In the genomic region with DNA sequence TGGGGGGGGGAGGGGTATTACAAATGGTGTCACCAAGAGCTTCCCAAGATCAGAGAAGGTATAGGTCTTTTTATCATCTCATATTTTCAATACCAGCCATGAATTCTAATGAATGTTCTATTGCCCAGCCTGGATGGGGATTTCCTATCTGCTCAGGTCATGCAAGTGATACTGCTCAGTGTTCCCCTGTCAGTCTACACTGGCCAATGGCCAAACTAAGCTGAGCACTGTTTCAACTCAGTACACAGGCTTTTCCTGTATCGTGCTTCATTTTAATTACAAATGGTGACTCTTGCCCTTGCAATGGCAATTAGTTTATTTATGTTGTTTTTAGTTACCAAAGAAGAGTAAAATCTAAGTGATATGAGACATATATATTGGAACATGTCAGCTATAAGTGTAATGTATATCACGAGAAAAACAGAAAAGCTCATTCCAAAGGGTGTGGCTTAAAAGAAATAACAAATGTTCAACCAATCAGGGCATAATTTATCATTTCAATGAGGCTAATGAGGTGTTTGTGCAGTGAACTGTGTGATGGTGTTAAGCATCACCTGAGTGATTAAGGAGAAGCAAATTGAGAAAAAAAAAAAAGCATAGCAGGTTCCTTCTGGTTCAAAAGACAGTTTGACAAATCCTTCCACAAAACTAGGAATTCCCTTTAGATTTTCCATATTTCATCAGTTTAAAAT, we compare ENCODE assay signal across 23 mouse cellular contexts.
A peak's percentile ranks its signal among the peaks of the same experiment; 100 is the strongest.
DNase-seq lines count a peak whose midpoint lies in the region; ATAC-seq and TF ChIP-seq lines count a peak whose summit lies in the region.
"Had no signal": no experiment of that assay in that cellular context is flagged by ENCODE, and none has a peak within 500 bp of the region (broad histone marks: within the 10 kb centered on the region; RNA-seq: fewer than 3 reads in every experiment).

No protein-coding gene starts in this region.

- H3K27ac ChIP-seq in forebrain, embryonic 11.5 days (ENCODE audit: low read depth, low read length): no peak overlapping the region
- no peak overlapping the region for H3K27ac ChIP-seq in forebrain, embryonic 10.5 days
- no peak overlapping the region for H3K27ac ChIP-seq in kidney, embryonic 14.5 days (ENCODE audit: low read depth, low read length)
- no peak overlapping the region for H3K27ac ChIP-seq in midbrain, embryonic 13.5 days
- no peak overlapping the region for H3K27ac ChIP-seq in midbrain, postnatal 0 days (ENCODE audit: low read depth, low read length)
- no peak overlapping the region for H3K27ac ChIP-seq in liver, embryonic 12.5 days
- H3K27ac ChIP-seq: embryonic facial prominence, embryonic 13.5 days; hindbrain, embryonic 13.5 days; layer of hippocampus, adult 2 months; midbrain, embryonic 15.5 days; stomach, embryonic 15.5 days had no signal

- H3K4me3 ChIP-seq in forebrain, embryonic 11.5 days (ENCODE audit: low read depth, low read length): no peak overlapping the region
- H3K4me3 ChIP-seq in forebrain, embryonic 10.5 days: no peak overlapping the region
- H3K4me3 ChIP-seq in kidney, embryonic 14.5 days (ENCODE audit: low read length): no peak overlapping the region
- no peak overlapping the region for H3K4me3 ChIP-seq in midbrain, embryonic 13.5 days (replicated peaks)
- H3K4me3 ChIP-seq in midbrain, postnatal 0 days (ENCODE audit: low read depth, low read length): no peak overlapping the region
- H3K4me3 ChIP-seq in liver, embryonic 12.5 days: no peak overlapping the region
- H3K4me3 ChIP-seq: embryonic facial prominence, embryonic 13.5 days; erythroblast, embryonic 14.5 days; hindbrain, embryonic 13.5 days; layer of hippocampus, adult 2 months; midbrain, embryonic 15.5 days; stomach, embryonic 15.5 days had no signal

- TF ChIP-seq CTCF in midbrain, postnatal 0 days (IDR thresholded peaks at IDR 0.05): no peak

- no peak overlapping the region for H3K4me2 ChIP-seq in forebrain, embryonic 11.5 days (ENCODE audit: low read depth, low read length, severe bottlenecking)
- H3K4me2 ChIP-seq in kidney, embryonic 14.5 days (replicated peaks; ENCODE audit: low read depth, low read length): no peak overlapping the region
- H3K4me2 ChIP-seq in midbrain, embryonic 13.5 days (replicated peaks): no peak overlapping the region
- H3K4me2 ChIP-seq in midbrain, postnatal 0 days (ENCODE audit: low read depth, low read length, poor library complexity, severe bottlenecking): no peak overlapping the region
- H3K4me2 ChIP-seq in liver, embryonic 12.5 days: no peak overlapping the region
- H3K4me2 ChIP-seq: embryonic facial prominence, embryonic 13.5 days; heart, embryonic 11.5 days; hindbrain, embryonic 13.5 days; midbrain, embryonic 15.5 days; stomach, embryonic 15.5 days had no signal

- no peaks in the 10 kb centered on the region for H3K4me1 ChIP-seq in forebrain, embryonic 11.5 days (replicated peaks; ENCODE audit: control insufficient read depth, insufficient read depth, low read length)
- H3K4me1 ChIP-seq in forebrain, embryonic 10.5 days: peaks cover 11% of the 10 kb centered on the region; the same call in 1 of the 2 replicates
- H3K4me1 ChIP-seq in kidney, embryonic 14.5 days (ENCODE audit: control insufficient read depth, insufficient read depth, low read length): no peaks in the 10 kb centered on the region
- no peaks in the 10 kb centered on the region for H3K4me1 ChIP-seq in midbrain, embryonic 13.5 days (replicated peaks)
- no peaks in the 10 kb centered on the region for H3K4me1 ChIP-seq in midbrain, postnatal 0 days (ENCODE audit: insufficient read depth, low read length)
- H3K4me1 ChIP-seq in liver, embryonic 12.5 days: no peaks in the 10 kb centered on the region
- H3K4me1 ChIP-seq: embryonic facial prominence, embryonic 13.5 days; hindbrain, embryonic 13.5 days; midbrain, embryonic 15.5 days; stomach, embryonic 15.5 days had no signal

- H3K27me3 ChIP-seq in forebrain, embryonic 11.5 days (ENCODE audit: control insufficient read depth, insufficient read depth, low read length): no peaks in the 10 kb centered on the region
- H3K27me3 ChIP-seq in forebrain, embryonic 10.5 days (ENCODE audit: poor library complexity, severe bottlenecking): no peaks in the 10 kb centered on the region
- H3K27me3 ChIP-seq in kidney, embryonic 14.5 days (ENCODE audit: control insufficient read depth, insufficient read depth, low read length): no peaks in the 10 kb centered on the region
- no peaks in the 10 kb centered on the region for H3K27me3 ChIP-seq in midbrain, embryonic 13.5 days
- H3K27me3 ChIP-seq in midbrain, postnatal 0 days (ENCODE audit: insufficient read depth, low read length): no peaks in the 10 kb centered on the region
- H3K27me3 ChIP-seq in liver, embryonic 12.5 days (replicated peaks): no peaks in the 10 kb centered on the region
- H3K27me3 ChIP-seq: embryonic facial prominence, embryonic 13.5 days; hindbrain, embryonic 13.5 days; midbrain, embryonic 15.5 days; stomach, embryonic 15.5 days had no signal

- DNase-seq in forebrain, embryonic 11.5 days (ENCODE audit: low spot score): no peak
- DNase-seq in forebrain, embryonic 10.5 days (ENCODE audit: extremely low spot score, low spot score): no peak
- DNase-seq in kidney, postnatal 10 days: no peak
- no peak for DNase-seq in midbrain, postnatal 0 days (ENCODE audit: low spot score)
- DNase-seq: adrenal gland, postnatal 10 days; cerebellum, adult 8-10 months; cerebellum, postnatal 36 days; embryo, embryonic 11 days; layer of hippocampus, postnatal 36 days; lung, adult 2 months; lung, postnatal 14 days; thymus, postnatal 25 days had no signal

- H3K9me3 ChIP-seq in forebrain, embryonic 11.5 days (ENCODE audit: control insufficient read depth, low read length): no peaks in the 10 kb centered on the region
- H3K9me3 ChIP-seq in forebrain, embryonic 10.5 days: no peaks in the 10 kb centered on the region; the same call in 1 of the 2 replicates
- no peaks in the 10 kb centered on the region for H3K9me3 ChIP-seq in kidney, embryonic 14.5 days (ENCODE audit: control insufficient read depth, low read length)
- no peaks in the 10 kb centered on the region for H3K9me3 ChIP-seq in midbrain, embryonic 13.5 days
- H3K9me3 ChIP-seq in midbrain, postnatal 0 days (ENCODE audit: low read length): no peaks in the 10 kb centered on the region
- no peaks in the 10 kb centered on the region for H3K9me3 ChIP-seq in liver, embryonic 12.5 days (replicated peaks)
- H3K9me3 ChIP-seq: embryonic facial prominence, embryonic 13.5 days; hindbrain, embryonic 13.5 days; midbrain, embryonic 15.5 days; stomach, embryonic 15.5 days had no signal

- WGBS in forebrain, embryonic 11.5 days: 30% methylated on average over 2 of the region's 2 CpGs
- 45% methylated on average over 2 of the region's 2 CpGs for WGBS in forebrain, embryonic 10.5 days
- 26% methylated on average over 2 of the region's 2 CpGs for WGBS in kidney, embryonic 14.5 days
- WGBS in midbrain, embryonic 13.5 days: 68% methylated on average over 2 of the region's 2 CpGs
- WGBS in midbrain, postnatal 0 days: 78% methylated on average over 2 of the region's 2 CpGs
- 53% methylated on average over 2 of the region's 2 CpGs for WGBS in liver, embryonic 12.5 days (ENCODE audit: insufficient replicate concordance)

- no peak overlapping the region for H3K9ac ChIP-seq in forebrain, embryonic 11.5 days (ENCODE audit: low read length)
- H3K9ac ChIP-seq in kidney, embryonic 14.5 days (ENCODE audit: low read depth, low read length): no peak overlapping the region
- no peak overlapping the region for H3K9ac ChIP-seq in midbrain, embryonic 13.5 days (replicated peaks)
- no peak overlapping the region for H3K9ac ChIP-seq in midbrain, postnatal 0 days (replicated peaks; ENCODE audit: low read length, poor library complexity, severe bottlenecking)
- H3K9ac ChIP-seq in liver, embryonic 12.5 days: no peak overlapping the region
- H3K9ac ChIP-seq: embryonic facial prominence, embryonic 13.5 days; hindbrain, embryonic 13.5 days; midbrain, embryonic 15.5 days; stomach, embryonic 15.5 days had no signal

- no peaks in the 10 kb centered on the region for H3K36me3 ChIP-seq in forebrain, embryonic 11.5 days (ENCODE audit: control insufficient read depth, insufficient read depth, low read length)
- H3K36me3 ChIP-seq in forebrain, embryonic 10.5 days (replicated peaks): no peaks in the 10 kb centered on the region
- no peaks in the 10 kb centered on the region for H3K36me3 ChIP-seq in kidney, embryonic 14.5 days (ENCODE audit: control insufficient read depth, insufficient read depth, low read length)
- H3K36me3 ChIP-seq in midbrain, embryonic 13.5 days: no peaks in the 10 kb centered on the region
- H3K36me3 ChIP-seq in midbrain, postnatal 0 days (ENCODE audit: insufficient read depth, low read length): no peaks in the 10 kb centered on the region
- no peaks in the 10 kb centered on the region for H3K36me3 ChIP-seq in liver, embryonic 12.5 days
- H3K36me3 ChIP-seq: embryonic facial prominence, embryonic 13.5 days; hindbrain, embryonic 13.5 days; midbrain, embryonic 15.5 days; stomach, embryonic 15.5 days had no signal

- peak; percentile 89 for ATAC-seq in forebrain, embryonic 11.5 days (replicated peaks; ENCODE audit: low FRiP score)
- peak; percentile 92 for ATAC-seq in kidney, embryonic 14.5 days (ENCODE audit: low FRiP score, low TSS enrichment)
- ATAC-seq in midbrain, embryonic 13.5 days: 0 out of 2 replicates have a peak, but pooled peaks have one; percentile 71
- ATAC-seq in midbrain, postnatal 0 days (ENCODE audit: low FRiP score): no peak
- ATAC-seq in liver, embryonic 12.5 days: no peak
- ATAC-seq: inflammation-experienced regulatory T-cells, adult 6 months; midbrain, embryonic 15.5 days had no signal

Comparison
In these comparisons a context has a peak if more than half of its experiments do, and no peak if none do; other contexts are left out.
1. ATAC-seq: peak in forebrain, embryonic 11.5 days (single experiment), kidney, embryonic 14.5 days (single experiment) and midbrain, embryonic 13.5 days (single experiment); none in midbrain, postnatal 0 days (single experiment) and liver, embryonic 12.5 days (single experiment).